Mouse (Mus musculus) T-helper 1 cell (primary cell): ENCODE results near the gene Pde1a.

ENCODE experiments used
- in situ Hi-C: fragments of 300-600 bp; cut with MboI, MseI; formaldehyde crosslinking; loops from one replicate; pipeline ENCODE4 v1.15.1; 2025; ENCODE audit warnings: high pct_unique_total_duplicates

Gene Pde1a

GRCm38 (mm10) chr2:80128861-80129698 lies at the start of gene Pde1a:
Gene Pde1a (minus strand): TSS chr2:80129458.
- in situ Hi-C loops = no loop called here

DNA sequence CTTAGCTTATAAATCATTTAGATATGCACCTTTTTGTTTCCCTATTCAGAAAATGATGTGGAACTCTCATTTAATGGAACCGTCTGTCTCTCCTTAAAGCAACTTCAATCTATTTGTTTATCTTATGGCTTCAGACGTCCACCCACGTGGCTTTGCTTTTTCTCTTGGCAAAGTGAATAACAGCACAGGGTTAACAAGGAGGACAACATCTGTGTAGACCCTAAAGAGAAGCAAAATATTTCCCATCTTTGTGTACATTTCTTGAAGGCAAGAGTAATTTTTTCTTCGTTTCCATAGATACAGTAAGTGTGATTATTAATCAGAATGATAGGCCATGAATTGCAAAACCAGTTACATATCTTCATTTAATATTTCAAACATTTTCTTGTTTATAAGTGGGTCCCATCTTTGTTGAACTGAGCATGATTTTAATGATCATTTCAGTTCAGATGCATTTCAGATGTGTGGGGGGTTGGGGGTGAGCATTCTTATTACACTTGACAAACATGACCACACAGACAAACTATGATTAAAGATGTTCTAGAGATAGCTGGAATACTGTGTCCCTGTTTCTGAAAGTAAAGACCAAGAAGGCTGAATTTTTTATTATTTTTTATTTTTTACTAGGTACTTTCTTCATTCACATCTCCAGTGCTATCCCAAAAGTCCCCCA lies 49.5 kb upstream of the Pde1a start:
- in situ Hi-C loops = no loop called here

- in situ Hi-C loops = no loop called here
Observed at GRCm38 (mm10) chr2:80178154-80178553, 48.9 kb upstream of the Pde1a start.

DNA sequence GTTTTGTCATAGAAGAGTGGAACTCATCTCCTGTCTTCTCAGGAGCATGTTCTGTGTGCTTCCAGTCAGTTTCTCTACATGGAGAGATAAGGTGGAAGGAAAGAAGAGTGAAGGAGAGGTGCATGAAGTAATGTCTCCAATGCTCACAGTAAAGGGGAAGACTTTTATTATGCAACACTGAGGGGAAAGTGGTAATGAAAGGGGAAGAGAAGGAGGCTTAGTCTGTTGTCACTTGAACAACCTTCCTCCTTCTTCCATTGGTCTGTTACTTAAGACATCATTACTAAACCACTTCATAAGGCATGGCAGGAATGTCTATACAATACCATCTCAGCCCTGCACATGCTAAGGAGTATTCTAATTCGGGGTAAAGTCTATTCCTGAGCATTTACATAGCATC lies 38.8 kb upstream of the Pde1a start:
- in situ Hi-C loops = no loop called here

DNA sequence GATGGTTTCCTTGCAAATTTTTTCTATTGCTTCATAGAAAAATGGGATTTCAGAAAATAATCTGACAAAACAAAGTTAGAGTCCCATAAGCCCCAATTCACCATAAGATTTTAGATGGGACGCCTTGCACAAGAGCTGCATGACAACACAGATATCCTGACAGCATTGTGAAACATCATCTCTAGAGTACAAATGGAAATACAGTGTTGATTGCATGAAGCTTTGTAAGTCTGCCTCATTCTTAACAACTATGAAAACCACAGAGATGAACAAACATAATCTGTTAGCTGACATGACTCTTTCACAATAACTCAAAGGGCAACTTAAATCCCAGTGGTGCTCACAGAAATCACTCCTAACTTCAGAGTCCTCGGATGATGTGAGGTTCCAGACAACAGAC lies 29.5 kb upstream of the Pde1a start:
- in situ Hi-C loops = no loop called here

DNA sequence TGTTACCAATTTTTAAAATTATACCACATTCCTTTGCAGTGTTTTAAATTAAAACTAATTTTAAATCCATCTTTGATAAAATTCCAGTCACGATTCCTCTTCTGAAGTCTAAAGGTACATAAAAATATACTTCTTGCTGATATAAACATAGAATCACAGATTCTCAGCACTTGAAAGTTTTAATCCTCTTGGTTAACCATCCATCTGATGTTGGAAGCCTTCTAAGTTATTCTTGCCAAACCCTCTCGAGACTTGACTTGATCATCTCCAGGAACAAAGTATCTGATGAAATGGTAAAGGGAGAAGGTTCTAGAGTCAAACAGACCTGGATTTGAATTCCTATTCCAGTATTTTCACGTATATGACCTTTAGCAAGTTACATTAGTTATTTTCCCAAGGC lies 28.9 kb upstream of the Pde1a start:
- in situ Hi-C loops = no loop called here

- in situ Hi-C loops = no loop called here
Observed at GRCm38 (mm10) chr2:80150019-80150418, 20.8 kb upstream of the Pde1a start.

GRCm38 (mm10) chr2:80149332-80149731 lies 20.1 kb upstream of the Pde1a start:
- in situ Hi-C loops = no loop called here

- in situ Hi-C loops = no loop called here
Observed at GRCm38 (mm10) chr2:80135076-80135475, 5.8 kb upstream of the Pde1a start.

GRCm38 (mm10) chr2:80132677-80133076 lies 3.4 kb upstream of the Pde1a start:
- in situ Hi-C loops = no loop called here

DNA sequence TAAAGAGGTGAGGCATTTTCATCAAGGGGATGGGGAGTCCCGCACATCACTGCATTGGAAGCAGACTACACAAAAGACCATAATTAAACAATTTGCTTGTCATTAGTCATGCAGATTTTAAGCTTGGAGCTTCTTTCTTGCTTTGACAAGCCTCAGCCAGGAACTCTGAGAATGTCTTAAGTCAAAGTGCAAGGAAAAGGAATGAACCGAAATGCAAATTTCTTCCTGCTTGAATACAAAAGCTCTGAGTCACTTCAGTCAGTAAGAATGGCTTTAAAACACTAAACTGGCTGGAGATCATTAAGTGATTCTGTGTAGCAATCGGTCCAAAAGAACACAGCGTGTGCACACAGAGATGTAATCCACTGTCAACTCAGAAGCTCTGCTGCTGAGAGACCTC lies 2.6 kb downstream of the Pde1a start:
- in situ Hi-C loops = no loop called here

DNA sequence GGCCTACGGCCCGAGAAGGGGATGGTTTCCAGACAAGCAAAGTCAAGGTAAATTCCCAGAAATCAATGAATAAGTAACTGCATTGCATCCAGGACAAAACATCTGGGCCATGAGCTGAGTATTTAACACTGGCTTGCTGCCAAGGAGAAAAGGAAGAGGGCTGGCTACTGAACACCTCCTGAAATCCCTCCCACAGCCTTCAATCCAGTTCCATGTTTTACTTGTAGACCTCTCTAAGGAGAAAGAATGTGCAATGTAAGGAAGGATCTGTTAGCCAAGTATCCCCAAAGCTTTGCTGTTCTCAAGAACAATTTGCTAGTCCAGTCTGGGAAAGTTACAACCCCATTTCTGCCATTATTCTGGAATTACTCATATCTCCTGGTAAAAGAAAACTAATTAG lies 42.4 kb downstream of the Pde1a start:
- in situ Hi-C loops = no loop called here

DNA sequence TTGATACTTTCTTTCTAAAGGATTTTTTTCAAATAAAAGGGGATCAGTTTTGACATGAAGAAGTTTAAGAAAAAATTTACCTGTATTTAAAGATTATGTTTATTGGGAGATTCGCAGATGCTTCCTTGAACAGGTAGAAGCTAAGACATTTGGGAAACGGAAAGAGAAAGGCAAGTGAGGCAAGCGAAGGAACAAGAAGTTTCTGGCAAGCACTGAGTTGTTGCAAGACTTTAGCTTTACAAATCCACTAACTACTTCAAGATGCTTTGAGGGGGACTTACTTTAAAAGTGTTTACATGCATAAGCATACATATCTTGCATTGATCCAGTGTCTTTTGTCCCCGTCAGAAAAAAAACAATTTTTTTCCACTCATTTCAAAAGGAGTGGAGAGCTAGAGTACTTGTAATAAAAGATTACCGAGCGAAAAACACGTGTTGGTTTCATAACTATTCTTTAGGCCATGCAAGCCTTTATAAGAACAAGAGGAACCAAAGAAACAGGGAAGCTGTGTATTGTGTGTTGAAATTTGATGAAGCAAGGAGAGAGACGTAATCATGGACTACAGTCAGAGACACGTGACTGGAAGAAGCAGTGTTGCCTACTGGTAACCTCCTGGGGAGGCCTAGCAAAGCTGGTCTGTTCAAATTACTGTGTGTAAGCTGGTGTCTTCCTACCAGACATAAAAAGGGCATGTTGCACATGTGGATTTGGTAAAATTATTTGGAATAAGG lies 49.0 kb downstream of the Pde1a start:
- in situ Hi-C loops = no loop called here

DNA sequence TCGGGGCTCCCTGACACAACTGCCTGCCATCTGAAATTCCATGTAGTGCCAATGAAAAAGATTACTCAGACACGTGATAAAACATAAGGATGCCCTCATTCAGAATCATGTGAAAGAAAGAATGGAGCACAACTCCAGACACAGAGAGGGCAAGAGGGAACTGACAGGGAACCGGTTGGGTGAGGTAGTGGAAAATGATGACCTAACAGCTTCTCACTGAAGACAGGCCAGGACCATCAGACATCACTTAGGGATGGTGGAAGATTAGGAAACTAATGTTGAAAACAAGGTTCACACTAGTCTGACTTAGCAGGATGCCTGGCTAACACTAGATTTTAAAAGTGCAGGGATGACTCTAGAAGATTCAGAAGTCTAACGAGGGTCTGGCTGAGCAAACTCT lies 49.6 kb downstream of the Pde1a start:
- in situ Hi-C loops = no loop called here

- in situ Hi-C loops = no loop called here
Observed at GRCm38 (mm10) chr2:80076323-80076722, 52.9 kb downstream of the Pde1a start.

- in situ Hi-C loops = no loop called here
Observed at GRCm38 (mm10) chr2:80074531-80074930, 54.7 kb downstream of the Pde1a start.

- in situ Hi-C loops = no loop called here
Observed at GRCm38 (mm10) chr2:80074046-80074445, 55.2 kb downstream of the Pde1a start.

DNA sequence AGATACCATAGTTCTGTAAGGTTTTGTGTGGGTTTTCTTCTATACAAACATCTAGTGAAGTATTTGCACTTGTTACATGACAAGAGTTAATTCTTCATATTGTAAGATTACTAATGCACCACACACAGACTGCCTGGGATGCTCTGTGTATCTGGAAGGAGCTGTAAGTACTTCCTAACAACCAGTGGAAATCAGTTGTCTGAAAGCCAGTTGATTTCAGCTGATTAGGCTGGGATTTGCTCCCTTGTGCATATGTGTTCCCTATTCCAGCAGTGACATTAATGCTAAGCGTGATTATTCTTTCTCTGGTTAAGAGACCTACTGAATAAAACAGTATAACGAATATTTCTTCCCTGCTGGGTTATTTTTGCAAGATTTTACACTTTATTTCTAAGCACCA lies 55.8 kb downstream of the Pde1a start:
- in situ Hi-C loops = no loop called here

DNA sequence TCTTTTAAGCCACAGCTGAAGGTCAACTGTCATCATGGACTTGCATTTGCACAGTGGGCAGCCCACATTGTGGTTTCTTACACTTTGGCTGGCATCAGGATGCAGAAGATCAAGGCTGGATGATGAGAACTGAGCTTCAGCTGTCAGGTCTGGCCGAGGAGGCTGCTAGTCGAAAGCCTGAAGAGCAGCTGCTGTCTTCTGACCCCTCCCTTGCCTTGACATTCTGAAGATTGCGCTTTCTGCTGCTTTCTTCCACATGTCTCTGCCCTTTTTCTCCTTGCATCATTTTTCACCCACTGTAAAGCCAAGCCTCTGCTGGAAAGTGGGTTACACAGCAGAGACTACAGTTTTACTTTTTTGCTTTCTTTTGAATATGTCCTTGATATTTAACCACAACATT lies 59.5 kb downstream of the Pde1a start:
- in situ Hi-C loops = no loop called here

GRCm38 (mm10) chr2:80066449-80066848 lies 62.8 kb downstream of the Pde1a start:
- in situ Hi-C loops = no loop called here

- in situ Hi-C loops = loop anchor here (10.0 kb wide), 1 partner anchor 301 kb away; no protein-coding TSS in a partner anchor
Observed at GRCm38 (mm10) chr2:80056062-80056461, 73.2 kb downstream of the Pde1a start.

DNA sequence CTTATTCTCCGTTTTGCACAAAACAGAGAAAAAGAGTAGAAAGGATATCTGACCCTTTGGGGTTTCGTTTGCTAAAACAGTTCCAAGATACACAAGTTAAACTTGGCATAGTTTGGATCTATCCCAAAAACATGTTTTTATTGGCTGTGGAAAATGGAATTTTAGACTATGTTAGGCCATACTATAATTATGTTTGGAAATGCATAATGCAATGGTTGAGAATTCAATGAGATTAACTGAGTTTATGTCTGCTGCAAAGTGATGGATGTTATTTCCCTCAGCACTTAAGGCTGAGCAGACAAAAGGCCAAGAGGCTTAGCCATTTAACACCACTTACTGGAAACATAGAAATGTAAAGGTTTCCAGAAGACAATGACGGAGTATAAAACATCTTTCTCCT lies 75.2 kb downstream of the Pde1a start:
- in situ Hi-C loops = loop anchor here (10.0 kb wide), 1 partner anchor 299 kb away; no protein-coding TSS in a partner anchor
